Mouse (Mus musculus) hematopoietic multipotent progenitor cell, adult 10-12 weeks (in vitro differentiated cells): ENCODE data around the gene Aurkb. TPM values are rescaled to one million over a fixed set of nuclear protein-coding genes. Genes with fewer than 3 reads are reported as not detected.

Source experiments
- polyA plus RNA-seq: library from polyadenylated mRNA; stranded (reverse); fragments of >175 nt; gene quantifications from 2 replicates; pipeline ENCODE4 v1.2.3, GENCODE M21; 2012; ENCODE audit warnings: low replicate concordance

Gene Aurkb
- 25.7 and 39.4 TPM in 2 replicates for polyA plus RNA-seq

DNA sequence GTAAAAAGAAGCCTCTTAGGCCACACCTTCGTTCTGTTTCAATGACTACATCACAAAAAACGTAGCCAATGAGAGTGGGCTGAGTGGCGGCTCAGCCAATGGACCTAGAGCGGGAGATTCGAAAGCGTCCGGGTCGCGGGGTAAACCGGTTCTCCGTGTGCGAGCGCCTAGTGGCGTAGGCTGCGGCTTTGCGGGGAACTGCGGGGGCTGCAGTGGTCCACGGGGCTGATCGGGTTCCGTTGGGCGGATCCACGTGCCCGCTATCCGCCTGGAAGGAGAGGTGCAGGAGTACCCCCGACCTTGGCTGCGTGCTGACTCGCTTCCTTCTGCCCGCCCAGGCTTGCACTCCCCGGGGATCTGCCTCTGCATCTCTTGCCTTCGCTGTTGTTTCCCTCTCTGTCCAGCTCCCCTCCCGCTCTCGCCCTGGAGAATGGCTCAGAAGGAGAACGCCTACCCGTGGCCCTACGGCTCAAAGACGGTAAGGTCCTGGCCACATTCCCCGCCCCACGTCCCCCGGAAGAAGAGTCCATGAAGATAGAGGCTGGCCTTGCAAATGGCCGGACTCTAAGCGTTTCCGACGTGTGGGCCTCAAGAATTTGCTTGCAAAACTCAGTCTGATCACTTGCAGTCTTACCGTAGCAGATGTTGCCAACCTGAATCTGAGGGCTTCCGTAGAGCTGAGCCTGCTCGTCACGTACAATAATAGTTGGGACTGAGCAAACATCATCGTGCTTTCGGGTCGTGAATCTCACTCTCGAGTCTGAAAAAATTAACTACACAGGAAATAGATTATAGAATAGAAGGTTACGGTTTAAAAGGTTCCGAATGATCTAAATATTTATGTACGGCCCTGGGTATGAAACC lies at the start of gene Aurkb:
Aurkb (plus strand) TSS at position 117 of the 864 bp plus-strand sequence.

GRCm38 (mm10) chr11:69008182-69009121 lies 37.0 kb upstream of the Aurkb start, which contains the start of gene Pfas:
Gene Pfas (minus strand): TSS chr11:69008460.

GRCm38 (mm10) chr11:69015644-69016441 lies 29.6 kb upstream of the Aurkb start, which contains the start of gene Ctc1:
Gene Ctc1 (plus strand): TSS chr11:69015911.

DNA sequence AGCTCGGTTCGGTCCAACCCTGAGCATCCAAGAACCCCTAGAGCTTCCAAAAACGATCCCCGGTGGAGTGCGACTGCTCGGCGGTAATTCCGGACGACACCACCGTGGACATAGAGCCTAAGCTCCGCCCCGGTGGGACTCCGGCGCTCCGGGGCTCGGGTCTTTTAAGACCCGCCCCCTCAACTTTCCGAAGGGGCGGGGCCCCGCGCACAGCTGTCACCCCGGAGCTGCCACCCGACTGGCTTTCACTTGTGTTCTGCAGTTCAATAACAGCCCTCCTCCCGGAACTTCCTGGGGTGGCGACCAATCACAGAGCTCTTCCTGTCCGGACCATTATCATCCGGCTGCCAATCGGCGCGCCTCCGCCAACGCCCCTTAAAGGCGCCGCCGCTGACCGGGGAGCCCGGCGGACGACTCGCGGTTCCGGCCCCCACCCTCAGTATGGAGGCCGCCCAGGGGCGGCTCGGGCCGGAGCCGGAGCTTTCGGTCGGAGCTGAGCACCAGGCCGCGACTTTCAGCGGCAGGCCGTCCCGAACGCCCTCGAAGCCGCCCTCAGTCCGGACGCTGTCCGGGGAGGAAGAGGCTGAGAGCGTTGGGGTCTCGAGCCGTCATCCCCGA lies 14.0 kb downstream of the Aurkb start, which contains the start of gene Borcs6:
Borcs6 (plus strand) TSS at position 361 of the 618 bp plus-strand sequence.

GRCm38 (mm10) chr11:69070590-69071222 lies 25.3 kb downstream of the Aurkb start, which contains the start of gene Tmem107:
Gene Tmem107 (plus strand): TSS chr11:69070806.

GRCm38 (mm10) chr11:69088103-69088855 lies 42.8 kb downstream of the Aurkb start, which contains the start of gene Vamp2:
Gene Vamp2 (plus strand): TSS chr11:69088490.

GRCm38 (mm10) chr11:69094697-69095429 lies 49.4 kb downstream of the Aurkb start, which contains the start of gene Per1:
Gene Per1 (plus strand): TSS chr11:69095217.

Other genes starting within 250 kb of the Aurkb start
- gene Ndel1, start 173.8 kb upstream of the Aurkb start, polyA plus RNA-seq: 36.5 and 77.0 TPM in 2 replicates
- not detected in 2 replicates for gene Rnf222, start 157.1 kb upstream of the Aurkb start, polyA plus RNA-seq
- gene Rpl26, start 144.1 kb upstream of the Aurkb start, polyA plus RNA-seq: 7.7 and 20.4 TPM in 2 replicates
- gene Odf4, start 118.6 kb upstream of the Aurkb start, polyA plus RNA-seq: not detected in 2 replicates
- 0.17 and 1.4 TPM in 2 replicates for gene Arhgef15, start 88.2 kb upstream of the Aurkb start, polyA plus RNA-seq
- 3.6 and 3.7 TPM in 2 replicates for gene Slc25a35, start 77.5 kb upstream of the Aurkb start, polyA plus RNA-seq
- 1.9 and 4.5 TPM in 2 replicates for gene Rangrf, start 70.5 kb upstream of the Aurkb start, polyA plus RNA-seq
- gene Pfas, start 37.2 kb upstream of the Aurkb start, polyA plus RNA-seq: 6.7 and 16.4 TPM in 2 replicates
- 18.6 and 58.1 TPM in 2 replicates for gene Ctc1, start 29.7 kb upstream of the Aurkb start, polyA plus RNA-seq
- 35.0 and 102 TPM in 2 replicates for gene Borcs6, start 14.1 kb downstream of the Aurkb start, polyA plus RNA-seq
- gene Tmem107, start 25.2 kb downstream of the Aurkb start, polyA plus RNA-seq: 6.0 and 14.2 TPM in 2 replicates
- 133 and 285 TPM in 2 replicates for gene Vamp2, start 42.8 kb downstream of the Aurkb start, polyA plus RNA-seq
- 32.9 and 51.0 TPM in 2 replicates for gene Per1, start 49.6 kb downstream of the Aurkb start, polyA plus RNA-seq
- 0.33 and 2.2 TPM in 2 replicates for gene Hes7, start 74.8 kb downstream of the Aurkb start, polyA plus RNA-seq
- 0.34 and 1.3 TPM in 2 replicates for gene 9130213A22Rik, start 76.9 kb downstream of the Aurkb start, polyA plus RNA-seq
- gene Aloxe3, start 80.2 kb downstream of the Aurkb start, polyA plus RNA-seq: 0.05 and 0.07 TPM in 2 replicates
- gene Alox12b, start 111.3 kb downstream of the Aurkb start, polyA plus RNA-seq: not detected in 2 replicates
- gene Alox8, start 152.2 kb downstream of the Aurkb start, polyA plus RNA-seq: 0.18 and 0.36 TPM in 2 replicates
- gene Gucy2e, start 191.4 kb downstream of the Aurkb start, polyA plus RNA-seq: 0.03 TPM in 2 replicates